Mouse (Mus musculus) CD4-positive helper T cell, adult 2 months (primary cell): Measurements from ENCODE around the gene Phf21a.
A peak's percentile ranks its signal among the peaks of the same experiment; 100 is the strongest.
"Not testable (repeated sequence)": the region's sequence is repeated elsewhere in the genome, so short reads cannot be mapped to it uniquely, and the experiment has no call there.

Experiments used
- DNase-seq: peaks from one replicate; pipeline ENCODE4 v3.0.0-alpha.2; 2012; ENCODE audit warnings: low read depth, missing footprints, low spot score

The Phf21a gene

GRCm38 (mm10) chr2:92082196-92082595, 10.7 kb upstream of the Phf21a start:
- no peak for DNase-seq

GRCm38 (mm10) chr2:92085721-92086120, 7.2 kb upstream of the Phf21a start:
- DNase-seq: no peak

DNA sequence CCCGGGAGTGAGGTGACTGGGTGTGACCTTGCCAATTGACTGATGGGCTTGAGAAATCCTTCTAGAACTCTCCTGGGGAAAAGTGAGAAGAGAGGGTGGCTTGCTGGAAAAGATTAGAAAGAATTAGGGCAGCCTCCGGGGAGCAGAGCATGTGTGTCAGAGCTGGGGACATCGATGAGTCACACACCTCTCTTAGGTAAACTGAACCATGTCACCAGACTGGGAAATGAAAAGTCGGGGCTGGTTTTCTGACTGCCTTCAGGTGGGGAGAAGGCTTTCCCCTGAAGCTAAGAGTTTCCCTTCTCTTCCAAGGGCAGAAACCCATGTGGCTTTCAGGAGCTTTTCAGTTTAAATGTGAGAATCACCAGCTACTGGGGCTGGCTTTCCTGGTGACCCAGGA, 5.9 kb upstream of the Phf21a start:
- DNase-seq: no peak

DNA sequence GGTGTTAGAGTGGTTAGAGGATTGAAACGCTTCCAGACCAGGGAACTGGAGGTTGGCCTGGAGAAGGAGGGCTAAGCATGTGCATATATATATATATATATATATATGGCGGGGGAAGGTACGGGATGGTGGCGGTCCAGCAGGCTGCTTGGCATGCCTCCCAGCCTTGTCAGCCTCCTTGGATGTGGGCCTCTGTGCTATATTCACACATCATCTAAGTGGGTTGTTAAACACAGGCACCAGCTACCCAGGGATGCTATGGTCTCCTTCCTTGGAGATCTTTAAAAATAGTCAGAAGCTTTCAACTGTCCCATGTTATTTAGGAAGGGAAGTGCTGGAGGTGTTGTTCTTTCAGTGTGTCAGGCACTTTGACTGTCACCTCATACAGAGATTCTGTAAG, 3.1 kb upstream of the Phf21a start:
- DNase-seq: no peak

DNA sequence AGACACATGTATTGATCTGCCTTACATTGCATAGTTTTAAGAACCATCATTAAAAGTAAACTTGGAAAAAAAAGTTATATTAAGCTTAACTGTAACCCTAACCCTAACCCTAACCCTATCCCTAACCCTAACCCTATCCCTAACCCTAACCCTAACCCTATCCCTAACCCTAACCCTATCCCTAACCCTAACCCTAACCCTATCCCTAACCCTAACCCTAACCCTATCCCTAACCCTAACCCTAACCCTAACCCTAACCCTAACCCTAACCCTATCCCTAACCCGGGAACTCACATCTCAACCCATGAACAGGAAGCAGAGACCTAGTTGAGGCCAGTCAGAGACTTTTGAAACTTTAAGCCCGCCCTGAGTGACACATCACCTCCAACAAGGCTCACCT, 586 bp downstream of the Phf21a start:
- DNase-seq: not testable (repeated sequence)

GRCm38 (mm10) chr2:92094078-92094477, 1.2 kb downstream of the Phf21a start:
- DNase-seq: no peak

- no peak for DNase-seq
Observed at GRCm38 (mm10) chr2:92100768-92101167, 7.9 kb downstream of the Phf21a start.

DNA sequence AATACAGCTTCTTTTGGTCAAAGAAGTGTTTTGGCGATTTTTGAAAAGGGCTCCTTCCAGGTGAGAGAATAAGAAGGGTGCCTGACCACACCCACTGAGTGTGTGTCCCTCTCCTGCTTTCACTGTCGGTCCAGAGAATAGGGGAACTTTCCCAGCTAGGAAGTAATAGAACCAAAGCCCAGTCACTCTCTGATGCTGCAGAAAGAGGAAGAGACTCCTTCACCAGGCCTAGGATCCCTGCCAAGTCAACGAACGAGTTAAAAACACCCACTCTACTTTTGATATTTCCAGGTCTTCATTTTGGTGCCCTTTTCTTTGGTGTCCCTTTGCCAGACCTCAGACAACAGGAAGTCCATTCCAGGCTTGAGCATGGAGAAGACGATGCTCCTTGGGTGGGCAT, 31.6 kb downstream of the Phf21a start:
- no peak for DNase-seq

DNA sequence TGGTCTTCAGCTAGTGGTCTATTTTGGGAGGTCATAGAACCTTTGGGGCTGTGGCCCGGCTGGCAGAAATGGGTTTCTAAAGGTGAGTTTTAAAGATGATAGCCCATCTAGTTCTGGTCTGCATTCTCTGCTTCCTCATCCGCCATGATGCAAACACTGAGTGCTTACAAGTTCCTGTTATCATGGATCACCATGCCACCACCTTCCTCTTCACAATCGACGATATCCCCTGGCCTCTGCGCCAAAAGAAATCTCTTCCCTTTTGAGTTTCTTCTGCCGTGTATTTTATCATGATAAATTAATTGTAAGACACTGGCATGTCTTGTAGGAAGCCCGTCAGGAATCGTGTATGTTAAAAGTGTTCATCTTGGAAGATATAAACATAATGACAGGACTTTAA, 32.4 kb downstream of the Phf21a start:
- DNase-seq: no peak

GRCm38 (mm10) chr2:92130071-92130470, 37.2 kb downstream of the Phf21a start:
- no peak for DNase-seq

DNA sequence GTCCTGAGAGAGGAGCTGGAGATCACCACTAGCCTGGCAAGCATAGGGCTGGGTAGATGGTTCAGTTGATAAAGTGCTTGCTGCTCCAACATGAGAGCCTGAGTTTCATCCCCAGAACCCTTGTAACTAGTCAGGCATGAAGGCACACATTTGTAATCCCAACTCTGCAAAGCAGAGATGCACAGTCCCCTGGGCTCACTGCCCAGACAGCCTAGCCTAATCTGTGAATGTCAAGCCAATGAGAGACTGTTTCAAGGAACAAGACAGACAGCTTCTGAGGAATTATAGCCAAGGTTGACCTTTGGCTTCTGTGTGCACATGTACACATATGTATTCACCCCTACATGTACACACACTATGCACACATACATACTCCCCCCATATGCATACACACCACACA, 45.8 kb downstream of the Phf21a start:
- DNase-seq: no peak

DNA sequence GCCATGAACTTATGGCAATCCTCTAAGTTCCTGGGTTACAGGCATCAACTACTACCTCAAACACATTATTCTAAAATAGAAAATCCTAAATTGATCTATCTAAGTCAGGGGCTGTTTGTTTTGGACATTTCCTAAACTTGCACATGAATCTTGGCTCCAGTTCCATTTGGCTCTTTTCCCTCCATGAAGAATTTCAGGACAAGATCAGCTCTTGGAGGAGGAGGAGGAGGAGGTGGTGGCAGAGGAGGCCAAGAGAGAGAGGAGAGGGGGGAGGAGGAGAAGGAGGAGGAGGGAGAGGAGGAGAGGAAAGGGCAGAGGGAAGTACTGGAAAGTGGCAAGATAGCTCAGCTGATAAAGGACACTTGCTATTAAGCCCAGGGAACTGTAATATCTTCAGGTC, 46.4 kb downstream of the Phf21a start:
- no peak for DNase-seq

- DNase-seq: no peak
Observed at GRCm38 (mm10) chr2:92140383-92140782, 47.5 kb downstream of the Phf21a start.

GRCm38 (mm10) chr2:92141073-92141472, 48.2 kb downstream of the Phf21a start:
- DNase-seq: no peak

DNA sequence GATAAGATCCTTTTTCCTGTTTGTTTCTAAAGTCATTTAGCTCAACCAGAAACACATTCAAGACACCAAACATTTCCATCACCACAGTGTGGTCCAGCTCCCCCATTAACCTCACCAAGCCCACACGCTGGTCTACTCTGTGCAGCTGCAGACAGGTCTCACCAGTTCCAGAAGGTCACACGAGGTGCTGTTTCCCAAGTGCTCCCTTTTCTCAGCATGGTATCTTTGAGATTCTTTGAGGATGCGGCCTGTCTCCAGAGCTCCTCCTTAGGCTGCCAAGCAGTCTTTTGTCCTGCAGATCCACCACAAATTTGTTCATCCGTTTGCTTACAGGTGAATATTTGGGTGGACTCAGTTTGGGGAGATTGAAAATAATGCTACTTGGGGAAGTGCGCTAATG, 51.0 kb downstream of the Phf21a start:
- no peak for DNase-seq

DNA sequence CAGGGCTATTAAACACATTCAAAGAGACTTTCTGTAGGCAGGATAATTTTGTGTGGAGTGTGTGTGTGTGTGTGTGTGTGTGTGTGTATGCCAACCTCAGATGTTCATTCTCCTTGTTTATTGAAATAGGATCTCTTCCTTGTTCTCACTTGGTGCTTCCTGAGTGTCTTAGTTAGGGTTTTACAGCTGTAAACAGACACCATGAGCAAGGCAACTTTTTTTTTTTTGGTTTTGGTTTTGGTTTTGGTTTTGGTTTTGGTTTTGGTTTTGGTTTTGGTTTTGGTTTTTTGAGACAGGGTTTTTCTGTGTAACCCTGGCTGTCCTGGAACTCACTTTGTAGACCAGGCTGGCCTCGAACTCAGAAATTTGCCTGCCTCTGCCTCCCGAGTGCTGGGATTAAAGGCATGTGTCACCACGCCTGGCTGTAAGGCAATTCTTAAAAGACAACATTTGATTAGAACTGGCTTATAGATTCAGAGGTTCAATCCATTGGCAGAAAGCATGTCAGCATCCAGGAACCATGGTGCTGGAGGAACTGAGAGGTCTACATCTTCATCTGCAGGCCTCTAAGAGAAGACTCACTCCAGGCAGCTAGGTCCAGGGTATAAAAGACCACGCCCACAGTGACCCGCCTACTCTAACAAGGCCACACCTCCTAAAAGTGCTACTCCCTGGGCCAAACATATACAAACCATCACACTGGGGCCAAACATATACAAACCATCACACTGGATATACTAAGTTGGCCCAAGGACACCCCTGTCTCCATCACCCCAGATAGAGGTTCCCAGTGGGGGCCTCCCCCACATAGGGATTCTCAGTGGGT, 55.2 kb downstream of the Phf21a start:
- DNase-seq: peak; percentile 11

DNA sequence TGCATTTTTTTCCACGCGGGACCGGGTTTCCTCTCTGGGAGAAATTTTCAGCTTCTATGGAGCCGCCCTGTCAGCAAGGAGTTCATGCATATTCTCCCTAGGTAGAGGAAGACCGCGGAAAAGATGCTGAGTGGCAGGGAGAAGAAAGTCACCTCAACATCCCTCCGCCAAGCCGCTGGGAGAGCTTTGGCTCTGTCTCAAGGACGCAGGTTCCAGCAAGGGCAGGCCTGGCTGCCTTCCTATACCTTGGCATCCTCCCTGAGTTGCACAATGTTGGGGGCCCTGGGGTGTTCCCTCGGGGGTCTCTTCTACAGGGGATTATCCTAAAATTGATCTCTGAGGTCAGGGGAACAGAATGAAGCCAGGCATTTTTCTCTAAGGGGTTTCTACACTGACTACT, 71.4 kb downstream of the Phf21a start:
- no peak for DNase-seq

DNA sequence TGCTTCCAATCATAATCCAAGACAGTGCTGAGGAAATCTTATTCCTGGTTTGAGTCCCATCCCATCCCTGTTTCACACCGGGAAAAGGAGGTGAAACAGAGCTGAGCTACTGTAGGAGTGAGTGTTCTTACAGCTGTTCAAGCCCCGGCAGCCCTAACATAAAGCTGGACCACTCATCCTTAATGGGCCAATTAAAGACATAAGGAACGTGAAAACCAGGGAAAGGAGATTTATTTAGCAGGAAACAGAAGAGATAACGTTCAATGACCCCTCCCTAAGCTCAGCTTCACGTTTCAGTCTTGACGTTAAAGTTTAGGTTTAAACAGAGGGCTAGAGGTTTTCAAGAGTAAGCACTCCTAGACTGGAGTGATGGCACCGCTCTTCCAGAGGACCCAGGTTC, 74.0 kb downstream of the Phf21a start:
- no peak for DNase-seq

- DNase-seq: no peak
Observed at GRCm38 (mm10) chr2:92171046-92171643, 78.2 kb downstream of the Phf21a start.

- no peak for DNase-seq
Observed at GRCm38 (mm10) chr2:92172300-92172699, 79.4 kb downstream of the Phf21a start.

GRCm38 (mm10) chr2:92173186-92173585, 80.3 kb downstream of the Phf21a start:
- DNase-seq: no peak

- no peak for DNase-seq
Observed at GRCm38 (mm10) chr2:92174265-92174664, 81.3 kb downstream of the Phf21a start.

DNA sequence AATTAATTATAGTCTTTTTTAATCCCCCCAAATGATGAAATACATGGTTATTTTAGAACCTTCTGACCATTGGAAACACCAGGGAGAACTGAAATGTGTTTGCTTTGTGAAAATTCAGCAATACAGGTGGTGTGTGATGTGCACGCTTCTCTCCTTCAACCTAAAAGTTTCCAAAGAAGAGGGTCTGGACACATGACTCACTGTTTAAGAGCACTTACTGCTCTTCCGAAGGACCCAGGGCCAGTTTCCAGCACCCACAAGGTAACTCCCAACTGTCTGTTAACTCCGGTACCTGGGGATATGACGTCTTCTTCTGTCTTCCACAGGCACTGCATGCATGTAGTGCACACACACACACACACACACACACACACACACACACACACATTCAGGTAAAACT, 82.1 kb downstream of the Phf21a start:
- DNase-seq: no peak
